Mouse (Mus musculus): ENCODE measurements at regions not wholly inside any gene's neighbourhood (a gene's known extent, or its start where the extent isn't known, plus 50 kb on each side); places are given as distances from the start of the nearest gene placed in this dataset.
"Not testable (repeated sequence)": the region's sequence is repeated elsewhere in the genome, so short reads cannot be mapped to it uniquely, and the experiment has no call there.

- DNase-seq (ENCODE audit: low spot score in 2 of 2): not testable (repeated sequence)
Observed at GRCm38 (mm10) chr6:47745856-47746255, 67.4 kb downstream of the Pdia4 start.

GRCm38 (mm10) chr6:47743856-47744255 lies 69.4 kb downstream of the Pdia4 start:
- not testable (repeated sequence) for DNase-seq (ENCODE audit: low spot score in 2 of 2)

DNA sequence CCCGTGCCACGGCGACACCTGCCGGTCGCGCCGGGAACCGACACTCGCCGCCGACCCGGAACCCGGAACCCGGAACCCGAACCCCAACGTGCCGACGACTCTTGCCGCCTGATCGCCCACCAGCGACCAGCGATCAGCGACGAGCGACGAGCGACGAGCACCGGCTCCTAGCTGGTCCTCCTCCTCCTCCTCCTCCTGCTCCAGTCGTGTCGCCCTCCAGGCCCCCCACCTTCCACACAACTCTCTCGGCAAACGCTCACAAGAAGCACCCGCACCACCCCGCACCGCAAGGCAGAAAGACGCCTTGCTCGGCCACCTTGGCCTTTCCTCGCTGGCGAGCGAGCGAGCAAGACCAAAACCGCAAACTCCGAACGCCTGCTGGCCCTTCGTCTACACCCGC lies 73.0 kb downstream of the Pdia4 start:
- not testable (repeated sequence) for DNase-seq (ENCODE audit: low spot score in 2 of 2)

DNA sequence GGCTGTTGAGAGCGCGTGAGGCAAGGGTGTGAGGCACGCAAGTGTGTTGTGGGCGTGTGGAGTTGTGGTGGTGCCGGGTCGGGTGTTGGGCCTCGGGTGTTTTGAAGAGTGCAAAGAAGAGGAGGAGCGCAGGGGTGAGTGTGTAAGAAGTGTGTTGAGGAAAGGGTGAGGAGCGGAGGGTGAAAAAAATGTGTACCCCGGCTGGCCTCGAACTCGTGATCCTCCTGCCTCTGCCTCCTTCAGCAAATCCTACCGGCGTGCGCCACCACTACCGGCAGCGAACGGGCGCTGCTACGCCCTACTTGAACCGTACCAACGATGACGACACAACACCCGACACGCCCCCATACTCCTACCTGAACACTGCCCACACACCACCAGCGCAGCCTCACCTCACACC lies 73.5 kb downstream of the Pdia4 start:
- peak; percentile 50 to 55 for DNase-seq (ENCODE audit: low spot score in 2 of 2)

- not testable (repeated sequence) for DNase-seq (ENCODE audit: low spot score in 2 of 2)
Observed at GRCm38 (mm10) chr6:47737972-47738371, 75.3 kb downstream of the Pdia4 start.
